Mouse (Mus musculus) hematopoietic stem cell, adult 5-6 weeks (primary cell): ENCODE results near the gene 4930548H24Rik. TPM values are rescaled to one million over a fixed set of nuclear protein-coding genes. Genes with fewer than 3 reads are reported as not detected.
"Not testable (repeated sequence)": the region's sequence is repeated elsewhere in the genome, so short reads cannot be mapped to it uniquely, and the experiment has no call there.

ENCODE experiments used
- ATAC-seq, 2 experiments: fragments of 125-278 bp in 1 of 2; replicated peaks in 1 of 2; 2 replicates each; pipeline ENCODE4 v1.8.0; 2016 to 2017; ENCODE audit warnings: inconsistent platforms in 2 of 2, mild to moderate bottlenecking in 2 of 2, moderate number of reproducible peaks in 2 of 2, low read depth in 1 of 2, moderate TSS enrichment in 1 of 2; ENCODE audit not compliant: low FRiP score in 2 of 2, poor library complexity in 2 of 2, severe bottlenecking in 2 of 2, insufficient read depth in 1 of 2, low TSS enrichment in 1 of 2
- total RNA-seq: library from RNA; stranded (forward); fragments of 172-1452, 232-1000 nt; gene quantifications from 2 replicates; pipeline ENCODE4 v1.2.3, GENCODE M21; 2017

4930548H24Rik gene
- total RNA-seq, 1 experiment from 2014 or later = not detected

DNA sequence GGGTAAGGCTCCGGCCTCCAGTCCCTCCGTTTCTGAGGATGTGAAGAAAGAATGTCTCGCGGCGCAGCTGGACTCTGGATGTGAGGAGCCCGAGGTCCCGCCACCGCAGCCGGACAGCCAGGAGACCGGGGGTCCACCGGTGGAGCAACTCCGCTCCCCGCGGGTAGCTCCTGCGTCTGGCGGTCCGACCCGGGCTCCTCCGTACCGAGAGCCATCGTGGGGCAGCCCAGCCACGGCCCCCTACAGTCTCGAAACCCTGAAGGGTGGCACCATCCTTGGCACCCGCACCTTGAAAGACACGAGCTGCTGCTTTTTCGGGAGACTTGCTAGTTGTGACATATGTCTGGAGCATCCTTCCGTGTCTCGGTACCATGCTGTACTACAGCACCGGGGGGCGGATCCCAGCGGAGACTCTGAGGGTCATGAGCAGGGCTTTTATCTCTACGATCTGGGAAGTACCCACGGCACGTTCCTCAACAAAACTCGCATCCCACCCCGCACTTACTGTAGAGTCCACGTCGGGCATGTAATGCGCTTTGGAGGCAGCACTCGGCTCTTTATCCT lies 41.7 kb downstream of the 4930548H24Rik start:
- peak in 1 of 2 experiments; percentile 30; a peak in 1 of 4 replicates for ATAC-seq

DNA sequence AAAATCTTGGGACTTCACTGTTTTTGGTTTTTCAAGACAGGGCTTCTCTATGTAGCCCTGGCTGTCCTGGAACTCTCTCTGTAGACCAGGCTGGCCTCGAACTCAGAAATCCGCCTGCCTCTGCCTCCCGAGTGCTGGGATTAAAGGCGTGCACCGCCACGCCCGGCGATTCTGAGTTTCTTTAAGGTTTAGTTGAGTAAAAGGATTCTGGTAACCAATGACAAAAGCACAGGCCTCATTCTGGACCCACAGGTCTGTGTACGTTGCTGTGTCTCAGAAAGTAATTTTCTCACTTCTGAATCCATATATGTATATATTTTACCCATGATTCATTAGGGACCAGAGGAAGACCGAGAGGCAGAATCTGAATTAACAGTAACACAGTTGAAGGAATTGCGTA lies 42.2 kb downstream of the 4930548H24Rik start, which contains the start of gene Supt7l:
TSS of gene Supt7l (minus strand) at position 101 of the 400 bp plus-strand sequence.
- ATAC-seq = not testable (repeated sequence)

DNA sequence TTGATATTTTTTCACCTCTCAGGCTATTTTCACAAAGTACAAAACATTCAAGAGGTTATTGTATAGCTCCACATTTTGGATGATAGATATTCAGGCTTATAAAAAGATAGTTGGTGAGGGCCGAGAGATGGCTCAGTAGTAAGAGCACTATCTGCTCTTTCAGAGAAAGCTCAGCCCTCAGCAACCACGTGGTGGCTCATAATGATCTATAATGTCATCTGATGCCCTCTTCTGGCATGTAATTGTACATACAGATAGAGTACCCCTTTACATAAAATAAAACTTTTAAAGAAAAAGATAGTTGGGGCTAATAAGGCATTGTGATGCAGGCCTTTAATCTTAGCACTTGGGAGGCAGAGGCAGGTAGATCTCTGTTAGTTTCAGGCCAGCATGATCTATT lies 43.0 kb downstream of the 4930548H24Rik start:
- no peak for ATAC-seq

DNA sequence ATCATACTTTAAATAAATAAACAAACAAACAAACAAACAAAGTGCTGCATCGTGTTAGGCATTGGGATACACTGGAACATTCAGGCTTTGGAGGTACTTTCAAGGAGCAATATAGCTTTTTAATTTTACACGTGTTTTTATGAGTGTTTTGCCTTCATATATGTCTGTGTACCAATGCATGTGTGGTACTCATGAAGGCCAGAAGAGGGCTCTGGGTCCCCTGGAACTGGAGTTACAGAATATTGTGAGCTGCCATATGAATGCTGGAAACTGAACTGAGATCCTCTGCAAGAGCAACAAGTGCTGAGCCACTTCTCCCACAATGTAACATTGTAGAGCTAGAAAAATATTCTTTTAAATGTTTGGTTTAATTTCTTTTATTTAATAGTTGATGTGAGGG lies 49.7 kb downstream of the 4930548H24Rik start:
- ATAC-seq = no peak

Other genes starting within 250 kb of the 4930548H24Rik start
- gene Nrbp1, start 244.9 kb upstream of the 4930548H24Rik start, total RNA-seq = 112 and 130 TPM in 2 replicates
- gene Gm9970, start 244.5 kb upstream of the 4930548H24Rik start, total RNA-seq = not detected in 2 replicates
- 2.3 and 8.4 TPM in 2 replicates for gene Krtcap3, start 234.0 kb upstream of the 4930548H24Rik start, total RNA-seq
- gene Ift172, start 194.6 kb upstream of the 4930548H24Rik start, total RNA-seq = 27.6 and 67.0 TPM in 2 replicates
- gene Fndc4, start 189.7 kb upstream of the 4930548H24Rik start, total RNA-seq = 1.6 and 2.6 TPM in 2 replicates
- gene Gckr, start 188.3 kb upstream of the 4930548H24Rik start, total RNA-seq = 0.65 TPM in 1 of 2 replicates, not detected in the other
- gene Zfp512, start 33.3 kb upstream of the 4930548H24Rik start, total RNA-seq = 45.8 and 85.6 TPM in 2 replicates
- gene Gpn1, start 9.0 kb downstream of the 4930548H24Rik start, total RNA-seq = 26.0 and 49.4 TPM in 2 replicates
- 43.1 and 71.3 TPM in 2 replicates for gene Slc4a1ap, start 41.3 kb downstream of the 4930548H24Rik start, total RNA-seq
- 26.2 and 29.2 TPM in 2 replicates for gene Supt7l, start 42.1 kb downstream of the 4930548H24Rik start, total RNA-seq
- gene Mrpl33, start 111.2 kb downstream of the 4930548H24Rik start, total RNA-seq = 92.9 and 149 TPM in 2 replicates
- 7.3 and 17.4 TPM in 2 replicates for gene Rbks, start 211.9 kb downstream of the 4930548H24Rik start, total RNA-seq
- 36.1 and 41.7 TPM in 2 replicates for gene Babam2, start 211.9 kb downstream of the 4930548H24Rik start, total RNA-seq